Mouse (Mus musculus): Measurements from ENCODE around the gene Add1. TPM values are rescaled to one million over a fixed set of nuclear protein-coding genes. Genes with fewer than 3 reads are reported as not detected.

Gene Add1
- polyA plus RNA-seq, 1 experiment, result 163 TPM

DNA sequence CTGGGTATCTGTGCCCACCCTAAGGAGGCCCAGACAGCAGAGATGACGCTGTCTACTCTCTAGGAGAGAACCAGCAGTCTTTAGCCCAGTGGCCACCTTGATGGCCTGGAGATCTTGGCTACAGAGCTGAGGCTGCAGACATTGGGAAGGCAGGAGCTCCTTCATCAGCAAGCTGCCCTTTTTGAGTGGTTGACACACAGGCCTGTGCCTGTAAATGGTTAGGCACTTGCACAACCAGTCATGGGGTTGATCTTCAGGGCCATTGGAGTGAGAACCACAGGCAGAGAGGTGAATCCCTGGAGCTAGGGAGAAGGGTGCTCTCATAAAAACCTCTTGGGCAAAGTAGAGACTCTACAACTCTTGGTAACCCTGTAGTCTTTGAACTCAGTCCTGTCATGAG is 31.3 kb upstream of the Add1 start:
- H3K4me3 ChIP-seq (replicated peaks; ENCODE audit: control insufficient read depth, low read depth, low read length), result no peak overlapping the region
- peaks cover 17% of the 10 kb centered on the region for H3K4me1 ChIP-seq (ENCODE audit: control insufficient read depth, insufficient read depth, low read length)
- no peak for TF ChIP-seq POLR2A (IDR thresholded peaks at IDR 0.05; ENCODE audit: borderline replicate concordance, control insufficient read depth, low read depth, low read length)
- TF ChIP-seq CTCF (IDR thresholded peaks at IDR 0.05; ENCODE audit: control insufficient read depth, insufficient read depth, low read length), result no peak
- peak overlapping the region; percentile 56 for H3K27ac ChIP-seq (ENCODE audit: control insufficient read depth, insufficient read depth, low read depth, low read length, poor library complexity)
- 85% methylated on average over 1 of the region's 1 CpGs for WGBS

- H3K27ac ChIP-seq (ENCODE audit: control insufficient read depth, insufficient read depth, low read depth, low read length, poor library complexity), result peak overlapping the region; percentile 56
- 3% methylated on average over 4 of the region's 4 CpGs for WGBS
- H3K4me1 ChIP-seq (ENCODE audit: control insufficient read depth, insufficient read depth, low read length), result peaks cover 15% of the 10 kb centered on the region
- TF ChIP-seq POLR2A (IDR thresholded peaks at IDR 0.05; ENCODE audit: borderline replicate concordance, control insufficient read depth, low read depth, low read length), result peak; percentile 71; the same call in 1 of the 2 replicates
- no peak for TF ChIP-seq CTCF (IDR thresholded peaks at IDR 0.05; ENCODE audit: control insufficient read depth, insufficient read depth, low read length)
- peak overlapping the region; percentile 89 for H3K4me3 ChIP-seq (replicated peaks; ENCODE audit: control insufficient read depth, low read depth, low read length)
Observed at GRCm38 (mm10) chr5:34543114-34543513, 30.4 kb upstream of the Add1 start.

GRCm38 (mm10) chr5:34547410-34547809 is 26.1 kb upstream of the Add1 start:
- H3K4me3 ChIP-seq (replicated peaks; ENCODE audit: control insufficient read depth, low read depth, low read length), result no peak overlapping the region
- peaks cover 9% of the 10 kb centered on the region for H3K4me1 ChIP-seq (ENCODE audit: control insufficient read depth, insufficient read depth, low read length)
- H3K27ac ChIP-seq (ENCODE audit: control insufficient read depth, insufficient read depth, low read depth, low read length, poor library complexity), result no peak overlapping the region
- TF ChIP-seq POLR2A (IDR thresholded peaks at IDR 0.05; ENCODE audit: borderline replicate concordance, control insufficient read depth, low read depth, low read length) (no peak), CTCF (IDR thresholded peaks at IDR 0.05; ENCODE audit: control insufficient read depth, insufficient read depth, low read length) (peak; percentile 71)

- 36% methylated on average over 8 of the region's 8 CpGs for WGBS
- TF ChIP-seq CTCF (IDR thresholded peaks at IDR 0.05; ENCODE audit: control insufficient read depth, insufficient read depth, low read length) (no peak), POLR2A (IDR thresholded peaks at IDR 0.05; ENCODE audit: borderline replicate concordance, control insufficient read depth, low read depth, low read length) (no peak)
- H3K4me1 ChIP-seq (ENCODE audit: control insufficient read depth, insufficient read depth, low read length), result peaks cover 7% of the 10 kb centered on the region
- H3K27ac ChIP-seq (ENCODE audit: control insufficient read depth, insufficient read depth, low read depth, low read length, poor library complexity), result no peak overlapping the region
- H3K4me3 ChIP-seq (replicated peaks; ENCODE audit: control insufficient read depth, low read depth, low read length), result peak overlapping the region; percentile 56
Observed at GRCm38 (mm10) chr5:34549135-34549482, 24.4 kb upstream of the Add1 start.

- peak overlapping the region; percentile 56 for H3K4me3 ChIP-seq (replicated peaks; ENCODE audit: control insufficient read depth, low read depth, low read length)
- peaks cover 5% of the 10 kb centered on the region for H3K4me1 ChIP-seq (ENCODE audit: control insufficient read depth, insufficient read depth, low read length)
- TF ChIP-seq CTCF (IDR thresholded peaks at IDR 0.05; ENCODE audit: control insufficient read depth, insufficient read depth, low read length) (no peak), POLR2A (IDR thresholded peaks at IDR 0.05; ENCODE audit: borderline replicate concordance, control insufficient read depth, low read depth, low read length) (no peak)
- 3% methylated on average over 49 of the region's 49 CpGs for WGBS
- peak overlapping the region; percentile 26; the same call in 1 of the 2 replicates for H3K27ac ChIP-seq (ENCODE audit: control insufficient read depth, insufficient read depth, low read depth, low read length, poor library complexity)
Observed at GRCm38 (mm10) chr5:34549483-34550221, 23.8 kb upstream of the Add1 start.

DNA sequence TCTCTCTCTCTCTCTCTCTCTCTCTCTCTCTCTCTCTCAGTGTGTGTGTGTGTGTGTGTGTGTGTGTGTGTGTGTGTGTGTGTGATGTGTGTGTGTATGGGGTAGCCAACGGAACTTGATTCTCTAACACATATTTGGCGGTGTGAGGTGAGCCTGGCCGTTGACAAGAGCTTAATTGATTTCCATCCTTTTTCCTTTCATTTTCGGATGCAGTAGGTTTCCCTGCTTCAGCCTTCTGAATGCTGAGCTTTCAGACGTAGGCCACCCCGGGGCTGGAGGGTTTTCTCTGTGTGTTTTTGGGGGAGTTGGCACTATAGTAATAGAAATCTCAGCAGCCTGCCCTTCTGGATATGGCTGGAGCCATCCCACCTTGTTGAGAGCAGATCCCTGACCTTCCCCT is 23.2 kb upstream of the Add1 start:
- Histone ChIP-seq H3K4me1 (ENCODE audit: control insufficient read depth, insufficient read depth, low read length) (peaks cover 5% of the 10 kb centered on the region), H3K4me3 (replicated peaks; ENCODE audit: control insufficient read depth, low read depth, low read length) (peak overlapping the region; percentile 56)

DNA sequence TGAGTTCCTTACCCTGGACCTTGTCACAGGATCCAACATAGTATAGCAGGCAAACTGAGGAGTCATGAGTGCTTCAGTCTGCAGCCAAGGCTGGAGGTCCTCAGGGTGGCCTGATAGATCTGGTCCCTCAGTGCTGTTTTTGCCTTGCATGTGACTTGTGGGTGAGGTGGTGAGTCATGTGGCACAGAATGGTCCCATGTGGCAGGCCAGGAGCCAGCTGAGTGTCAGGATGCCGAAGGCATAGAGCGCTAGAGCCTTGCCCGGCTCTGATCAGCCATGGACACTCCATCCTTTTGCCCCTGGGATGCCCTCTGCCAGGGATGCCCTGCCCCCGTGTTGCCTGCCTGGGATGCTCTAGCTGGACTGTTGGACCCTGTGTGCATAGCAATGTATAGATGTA is 21.6 kb upstream of the Add1 start:
- no peak overlapping the region for H3K4me3 ChIP-seq (replicated peaks; ENCODE audit: control insufficient read depth, low read depth, low read length)
- H3K27ac ChIP-seq (ENCODE audit: control insufficient read depth, insufficient read depth, low read depth, low read length, poor library complexity), result no peak overlapping the region
- H3K4me1 ChIP-seq (ENCODE audit: control insufficient read depth, insufficient read depth, low read length), result peaks cover 5% of the 10 kb centered on the region
- WGBS, result 92% methylated on average over 4 of the region's 4 CpGs
- no peak for TF ChIP-seq POLR2A (IDR thresholded peaks at IDR 0.05; ENCODE audit: borderline replicate concordance, control insufficient read depth, low read depth, low read length)
- TF ChIP-seq CTCF (IDR thresholded peaks at IDR 0.05; ENCODE audit: control insufficient read depth, insufficient read depth, low read length), result no peak

More for the DNA sequence above, 23.2 kb upstream of the Add1 start:
- WGBS, result 18% methylated on average over 6 of the region's 6 CpGs
- H3K27ac ChIP-seq (ENCODE audit: control insufficient read depth, insufficient read depth, low read depth, low read length, poor library complexity), result no peak overlapping the region
- no peak for TF ChIP-seq POLR2A (IDR thresholded peaks at IDR 0.05; ENCODE audit: borderline replicate concordance, control insufficient read depth, low read depth, low read length)
- no peak for TF ChIP-seq CTCF (IDR thresholded peaks at IDR 0.05; ENCODE audit: control insufficient read depth, insufficient read depth, low read length)

DNA sequence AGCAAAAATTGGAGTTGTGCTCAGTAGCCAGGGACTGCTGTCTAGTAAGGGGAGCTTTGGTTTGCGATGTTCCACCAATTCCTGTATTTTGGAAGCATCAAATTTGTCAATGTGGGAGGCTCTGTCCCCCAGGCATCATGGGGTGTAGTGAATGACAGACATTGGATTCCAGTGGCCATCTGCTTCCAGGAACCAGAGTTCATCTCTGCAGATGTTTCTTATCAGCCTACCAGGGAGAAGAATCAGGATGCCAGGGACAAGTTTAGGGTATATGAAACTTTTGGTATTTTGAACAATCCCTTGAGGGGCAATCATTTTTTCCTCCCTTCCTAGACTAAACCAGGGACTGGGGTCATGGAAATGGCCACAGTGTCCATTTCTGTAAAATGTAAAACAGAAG is 9.6 kb upstream of the Add1 start:
- no peak overlapping the region for H3K27ac ChIP-seq (ENCODE audit: control insufficient read depth, insufficient read depth, low read depth, low read length, poor library complexity)
- WGBS, result 85% methylated on average over 1 of the region's 1 CpGs
- H3K4me3 ChIP-seq (replicated peaks; ENCODE audit: control insufficient read depth, low read depth, low read length), result no peak overlapping the region
- H3K4me1 ChIP-seq (ENCODE audit: control insufficient read depth, insufficient read depth, low read length), result peaks cover 2% of the 10 kb centered on the region; the same call in 1 of the 2 replicates
- TF ChIP-seq POLR2A (IDR thresholded peaks at IDR 0.05; ENCODE audit: borderline replicate concordance, control insufficient read depth, low read depth, low read length) (no peak), CTCF (IDR thresholded peaks at IDR 0.05; ENCODE audit: control insufficient read depth, insufficient read depth, low read length) (no peak)
